Mouse (Mus musculus) thymus, postnatal 36 days (tissue): ENCODE results near the gene Nfkbia.
A peak's percentile ranks its signal among the peaks of the same experiment; 100 is the strongest.

Experiments
- DNase-seq, 2 experiments: peaks; one replicate each; pipeline ENCODE4 v3.0.0; 2022; ENCODE audit warnings: mixed read lengths in 2 of 2

Gene Nfkbia

GRCm38 (mm10) chr12:55465401-55465983 is 27.0 kb downstream of the Nfkbia start:
- DNase-seq: peak; percentile 48 to 68

GRCm38 (mm10) chr12:55464846-55465361 is 27.5 kb downstream of the Nfkbia start:
- peak; percentile 74 to 79 for DNase-seq

DNA sequence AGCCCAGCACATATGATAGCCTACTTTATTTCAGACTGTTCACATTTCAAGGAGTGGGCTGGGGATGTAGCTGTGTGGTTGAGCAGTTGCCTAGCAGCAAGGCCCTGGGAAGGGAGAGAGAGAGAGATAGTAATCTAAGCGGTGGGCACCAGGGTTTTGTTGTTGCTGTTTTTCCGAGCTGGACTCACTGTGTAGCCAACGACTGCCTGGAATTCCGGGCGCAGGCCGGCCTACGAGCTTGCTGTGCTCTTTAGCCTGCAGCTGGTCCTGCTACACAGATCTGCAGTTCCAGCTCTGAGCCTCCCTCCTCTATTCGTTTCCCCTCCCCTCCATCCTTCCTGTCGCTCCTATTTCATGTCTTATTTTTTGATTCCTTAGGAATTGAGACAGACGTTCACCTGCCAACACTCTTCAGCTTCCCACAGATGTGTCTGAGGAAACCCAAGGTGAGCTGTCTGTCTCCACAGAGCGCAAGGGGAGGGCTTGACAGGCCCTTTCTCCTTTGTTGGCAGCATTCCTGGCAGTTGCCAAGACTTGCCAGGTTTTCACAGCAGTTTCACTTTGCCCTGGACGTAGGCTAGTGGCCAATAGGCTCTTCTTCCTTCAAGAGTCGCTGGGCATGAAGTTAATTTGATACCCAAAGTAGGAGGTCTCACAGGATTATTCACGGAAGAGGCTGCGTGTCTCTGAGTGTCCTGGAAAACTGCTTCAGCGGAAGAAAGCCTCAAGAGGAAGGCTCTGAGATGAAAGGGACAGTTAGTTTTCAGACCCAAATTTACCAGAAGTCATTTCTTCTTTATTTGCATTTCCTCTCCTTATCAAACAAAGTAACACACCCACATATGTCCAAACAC is 28.2 kb downstream of the Nfkbia start:
- peak; percentile 52 to 58 for DNase-seq

DNA sequence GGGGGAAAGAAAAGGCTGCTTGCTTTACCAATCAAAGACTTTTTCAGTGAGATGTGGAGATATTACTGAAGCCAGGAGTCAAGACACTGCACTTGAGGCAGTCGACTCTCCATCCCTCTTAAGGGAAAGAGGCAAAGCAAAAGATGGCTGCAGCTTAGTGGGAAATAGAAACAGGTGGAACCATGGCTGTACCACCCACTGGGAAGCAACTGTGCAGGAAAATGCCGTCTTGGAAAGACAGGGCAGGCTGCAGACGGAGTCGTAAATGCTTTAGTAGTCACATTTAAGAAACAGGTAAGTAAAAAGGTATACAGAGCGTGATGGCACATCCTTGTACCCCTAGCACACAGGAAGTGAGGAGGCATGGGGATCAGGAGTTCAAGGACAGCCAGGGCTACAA is 29.4 kb downstream of the Nfkbia start:
- no peak for DNase-seq

DNA sequence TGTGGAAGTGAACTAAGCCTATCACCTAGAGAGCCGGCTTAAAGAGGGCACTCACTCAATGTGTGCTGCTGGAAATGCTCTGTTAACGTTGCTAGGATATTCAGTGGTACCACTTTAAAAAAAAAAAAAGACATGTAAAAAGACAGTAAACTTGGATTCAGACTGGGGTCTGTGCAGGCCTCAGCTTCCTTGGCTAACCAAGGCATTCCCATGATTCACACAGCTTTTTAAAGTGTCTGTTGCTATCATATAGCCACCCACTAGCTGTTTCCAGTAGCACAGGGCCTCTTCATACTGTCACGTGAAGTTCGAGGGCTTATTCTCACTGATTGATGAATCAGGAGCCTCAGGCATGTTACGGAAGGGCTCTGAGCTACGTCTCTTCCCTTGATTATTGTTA is 30.0 kb downstream of the Nfkbia start:
- DNase-seq: no peak

DNA sequence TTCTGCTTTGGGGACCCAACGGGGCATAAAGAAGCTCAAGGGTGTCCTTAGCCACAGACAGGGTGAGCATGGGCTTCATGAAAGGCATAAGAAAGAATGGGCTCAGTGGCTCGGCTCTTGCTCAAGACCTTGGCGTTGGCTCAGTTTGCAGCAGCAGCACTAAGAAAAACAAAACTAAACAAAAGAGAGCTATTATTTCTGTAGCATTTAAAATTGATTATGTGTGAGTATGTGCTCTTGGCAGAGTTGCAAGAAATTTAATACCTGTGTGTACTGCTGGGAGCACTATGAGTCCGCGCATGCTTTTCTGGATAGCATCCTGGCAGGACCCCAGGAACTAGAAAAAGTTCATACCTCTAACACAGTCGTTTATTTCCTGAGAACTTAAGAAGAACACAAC is 30.7 kb downstream of the Nfkbia start:
- no peak for DNase-seq

GRCm38 (mm10) chr12:55460900-55461299 is 31.5 kb downstream of the Nfkbia start:
- no peak for DNase-seq

- DNase-seq: no peak
These were observed 32.7 kb downstream of the Nfkbia start for GRCm38 (mm10) chr12:55459739-55460138.

- DNase-seq: no peak
These were observed 35.6 kb downstream of the Nfkbia start for GRCm38 (mm10) chr12:55456893-55457292.

GRCm38 (mm10) chr12:55456136-55456535 is 36.3 kb downstream of the Nfkbia start:
- no peak for DNase-seq

DNA sequence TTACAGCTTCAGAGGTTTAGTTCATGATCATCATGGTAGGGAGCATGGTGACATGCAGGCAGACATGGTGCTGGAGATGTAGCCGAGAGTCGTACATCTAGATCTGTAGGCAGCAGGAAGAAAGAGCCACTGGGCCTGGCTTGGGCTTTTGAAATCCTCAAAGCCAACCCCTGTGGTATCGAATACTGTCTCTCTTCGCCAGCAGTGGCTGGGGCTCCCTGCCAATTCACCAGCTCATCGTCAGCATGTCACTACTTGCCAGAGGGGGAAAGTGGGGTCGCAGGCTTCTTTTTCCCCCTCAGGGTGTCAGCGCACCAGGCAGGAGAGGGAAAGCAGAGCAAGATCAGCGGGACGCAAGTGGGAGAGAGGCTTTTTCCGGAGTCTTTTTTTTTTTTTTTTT is 37.2 kb downstream of the Nfkbia start:
- DNase-seq: no peak

DNA sequence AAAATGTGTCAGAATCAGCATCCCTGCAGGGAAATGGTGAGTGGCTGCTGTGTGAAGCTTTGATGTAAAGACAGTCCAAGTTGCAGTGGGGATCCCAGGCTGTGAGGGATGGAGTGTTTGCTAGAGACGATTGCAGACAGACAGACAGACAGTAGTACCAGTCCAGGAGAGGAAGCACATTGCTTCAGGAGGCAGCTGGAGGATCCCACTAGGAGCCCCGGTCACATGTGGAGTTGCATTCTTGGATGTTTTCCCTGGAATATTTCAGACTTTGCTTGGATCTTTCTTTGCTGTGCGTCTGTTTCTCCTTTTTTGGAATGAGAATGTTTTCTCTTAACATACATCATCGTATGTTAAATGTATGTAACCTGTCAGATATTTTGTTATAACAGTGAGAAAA is 38.5 kb downstream of the Nfkbia start:
- DNase-seq: no peak

GRCm38 (mm10) chr12:55452839-55453238 is 39.6 kb downstream of the Nfkbia start:
- no peak for DNase-seq

GRCm38 (mm10) chr12:55450421-55450820 is 42.0 kb downstream of the Nfkbia start:
- DNase-seq: peak; percentile 28 to 44

DNA sequence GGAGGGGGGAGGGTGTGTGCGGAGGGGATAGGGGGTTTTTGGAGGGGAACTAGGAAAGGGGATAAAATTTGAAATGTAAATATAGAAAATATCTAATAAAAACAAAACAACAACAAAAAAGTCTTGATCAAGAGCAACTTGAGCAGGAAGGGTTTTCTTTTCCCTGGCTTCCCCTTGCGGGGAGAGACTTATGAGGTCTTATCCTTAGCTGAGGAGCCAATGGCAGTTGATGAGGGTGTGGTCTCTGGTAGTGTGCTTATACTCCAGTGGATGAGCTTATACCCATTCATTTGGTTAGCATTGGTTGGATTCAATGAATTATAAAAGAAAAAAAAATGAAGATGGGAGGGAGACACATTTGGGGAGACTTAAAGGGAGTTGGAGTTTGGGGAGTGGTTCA is 43.4 kb downstream of the Nfkbia start:
- DNase-seq: no peak

GRCm38 (mm10) chr12:55448457-55448856 is 44.0 kb downstream of the Nfkbia start:
- no peak for DNase-seq

GRCm38 (mm10) chr12:55447396-55447760 is 45.1 kb downstream of the Nfkbia start:
- no peak for DNase-seq

GRCm38 (mm10) chr12:55446746-55447395 is 45.6 kb downstream of the Nfkbia start:
- DNase-seq: peak; percentile 73 to 81

- DNase-seq: no peak
These were observed 46.1 kb downstream of the Nfkbia start for GRCm38 (mm10) chr12:55446366-55446745.

DNA sequence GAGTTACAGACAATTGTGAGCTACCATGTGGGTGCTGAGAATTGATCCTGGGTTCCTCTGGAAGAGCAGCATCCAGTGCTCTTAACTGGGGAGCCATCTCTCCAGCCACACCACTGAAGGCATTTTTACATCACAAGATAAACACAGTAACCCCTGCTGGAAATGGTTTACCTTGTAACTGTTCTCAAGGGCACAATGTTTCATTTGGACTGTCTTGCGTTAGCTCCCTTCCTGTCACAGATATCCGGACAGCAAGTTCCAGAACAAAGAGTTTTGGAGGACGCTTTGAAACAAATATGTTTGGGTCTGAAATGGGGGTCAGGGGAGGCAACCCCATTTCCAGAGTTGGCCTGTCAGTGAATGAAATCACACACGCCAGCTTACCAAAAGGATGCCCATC is 46.9 kb downstream of the Nfkbia start:
- no peak for DNase-seq

DNA sequence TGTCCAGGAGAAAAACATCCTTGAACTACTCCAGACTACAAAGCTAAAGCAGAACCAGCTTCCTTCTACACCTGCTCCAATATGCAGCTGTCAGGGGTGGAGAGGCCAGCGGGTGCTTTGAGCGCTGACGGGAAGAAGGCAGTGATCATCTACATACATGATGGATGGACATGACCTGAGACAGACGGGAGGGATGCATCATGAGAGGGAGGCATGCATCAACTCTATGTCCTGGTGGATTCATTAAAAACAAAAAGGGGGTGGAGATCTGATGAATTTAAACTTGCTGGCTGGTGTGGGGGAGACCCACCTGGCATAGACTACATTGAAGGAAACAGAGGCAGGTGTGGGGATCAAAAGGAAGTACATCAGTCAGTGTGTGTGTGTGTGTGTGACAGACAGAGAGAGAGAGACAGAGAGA is 48.4 kb downstream of the Nfkbia start:
- DNase-seq: peak; percentile 61 to 71

DNA sequence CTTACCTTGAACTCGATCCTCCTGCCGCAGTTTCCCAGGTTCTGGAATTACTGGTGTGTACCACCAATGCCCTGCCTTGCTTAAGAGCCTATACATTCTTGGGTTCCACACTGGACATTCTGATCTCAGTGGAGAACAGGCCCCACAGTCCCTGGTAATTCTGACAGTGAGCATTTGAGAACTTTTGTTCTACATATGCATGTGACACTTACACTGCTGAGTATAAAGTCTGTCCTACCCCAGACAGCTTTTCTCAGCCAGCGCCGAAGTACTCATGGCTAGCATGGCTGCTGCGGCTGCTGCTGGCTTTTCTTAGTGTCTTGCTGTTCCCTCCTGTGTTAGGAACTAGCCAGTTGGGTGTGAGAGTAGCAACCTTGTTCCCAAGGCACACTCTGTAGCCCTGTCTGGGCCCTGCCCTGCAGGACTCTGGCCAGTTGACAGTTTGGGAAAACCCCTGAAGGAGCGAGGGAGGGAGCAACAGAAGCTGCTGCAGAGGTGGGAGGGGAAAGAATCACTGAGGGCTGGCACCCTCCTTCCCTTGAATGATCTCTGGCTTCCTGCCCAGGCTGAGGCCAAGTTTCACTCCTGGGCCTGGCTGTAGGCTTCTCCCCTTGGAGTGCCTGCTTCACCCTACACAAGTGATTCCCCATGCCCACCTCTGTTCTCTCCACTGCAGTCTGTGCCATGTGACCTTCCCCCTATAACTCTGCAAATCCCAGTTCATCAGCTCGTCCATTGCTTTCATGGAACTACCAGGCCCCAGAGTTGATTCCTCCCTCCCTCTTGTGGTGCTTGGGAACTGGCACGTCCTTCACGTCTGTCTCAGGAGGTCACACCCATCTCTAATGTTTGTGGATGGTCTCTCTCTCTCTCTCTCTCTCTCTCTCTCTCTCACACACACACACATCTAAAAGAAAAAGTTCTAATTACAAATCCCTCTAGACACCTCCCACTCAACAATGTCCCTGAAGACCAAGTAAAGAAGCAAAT is 49.3 kb downstream of the Nfkbia start:
- DNase-seq: peak; percentile 64 to 70
